Mouse (Mus musculus) fibroblast of lung, adult 2 months (primary cell): Measurements from ENCODE around the gene Tas2r143.

ENCODE experiments used
- DNase-seq: peaks from one replicate; pipeline ENCODE4 v3.0.0-alpha.2; 2011; ENCODE audit warnings: low read depth

The Tas2r143 gene

GRCm38 (mm10) chr6:42397041-42397657 lies 2.9 kb upstream of the Tas2r143 start:
- no peak for DNase-seq

DNA sequence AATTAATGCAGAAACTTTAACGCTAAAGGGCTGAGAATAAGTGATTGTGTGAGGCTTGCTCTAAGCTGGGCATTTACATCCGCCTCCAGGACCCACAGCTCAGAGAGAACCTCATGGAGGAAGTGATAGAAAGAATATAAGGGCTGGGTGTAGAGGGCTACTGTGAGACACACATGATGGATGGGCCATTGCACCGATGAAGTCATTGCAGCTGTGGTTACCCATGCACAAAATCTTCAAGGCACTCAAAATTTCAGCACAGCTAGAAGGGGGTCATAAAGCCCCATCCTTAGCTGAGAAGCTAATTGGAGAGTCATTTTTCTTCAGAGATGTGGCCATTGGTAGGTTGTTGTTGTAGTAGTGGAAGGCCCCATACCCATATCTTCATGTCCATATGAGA lies 1.8 kb upstream of the Tas2r143 start:
- no peak for DNase-seq

DNA sequence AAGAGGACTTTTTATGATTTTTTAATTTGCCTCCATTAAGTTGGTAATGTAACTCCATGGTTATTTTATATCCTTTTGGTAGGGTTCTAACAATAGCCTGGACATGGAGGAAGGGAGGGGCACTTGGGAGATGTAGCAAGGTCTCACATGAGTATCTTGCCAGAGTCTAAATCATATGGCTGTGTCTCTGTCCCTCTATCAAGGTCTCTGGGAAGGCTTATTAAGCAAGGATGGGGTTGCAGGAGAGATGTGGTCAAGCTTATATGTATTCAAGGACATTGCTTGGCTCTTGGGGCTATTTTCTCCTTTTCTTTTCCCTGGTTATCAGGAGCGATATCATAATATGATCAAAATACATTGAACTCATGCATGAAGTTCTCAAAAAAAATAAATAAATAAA lies 1.0 kb upstream of the Tas2r143 start:
- DNase-seq: no peak

DNA sequence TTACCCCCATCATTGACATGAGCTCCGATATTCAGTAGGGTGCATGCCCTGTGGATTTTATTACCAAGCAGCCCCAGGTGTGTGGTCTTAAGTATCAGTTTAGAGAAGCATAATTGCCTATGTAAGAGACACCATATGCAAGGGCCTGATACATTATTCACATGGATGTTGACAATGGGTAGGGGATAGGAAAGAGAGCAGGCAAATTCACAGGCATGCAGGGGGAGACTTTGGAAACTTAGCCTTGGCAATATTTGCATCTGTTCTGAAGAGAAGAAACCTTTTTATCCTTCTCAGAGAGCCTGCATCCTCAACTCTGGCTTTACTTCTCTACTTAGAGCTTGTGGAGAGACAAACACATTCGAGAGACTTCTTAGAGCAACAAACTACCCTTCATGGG lies 5.1 kb downstream of the Tas2r143 start, which contains the start of gene Tas2r135:
Gene Tas2r135 (plus strand): TSS at position 301 of the 400 bp plus-strand sequence.
- no peak for DNase-seq

- peak; percentile 60 for DNase-seq
Measured at GRCm38 (mm10) chr6:42419443-42419842, 19.4 kb downstream of the Tas2r143 start.

DNA sequence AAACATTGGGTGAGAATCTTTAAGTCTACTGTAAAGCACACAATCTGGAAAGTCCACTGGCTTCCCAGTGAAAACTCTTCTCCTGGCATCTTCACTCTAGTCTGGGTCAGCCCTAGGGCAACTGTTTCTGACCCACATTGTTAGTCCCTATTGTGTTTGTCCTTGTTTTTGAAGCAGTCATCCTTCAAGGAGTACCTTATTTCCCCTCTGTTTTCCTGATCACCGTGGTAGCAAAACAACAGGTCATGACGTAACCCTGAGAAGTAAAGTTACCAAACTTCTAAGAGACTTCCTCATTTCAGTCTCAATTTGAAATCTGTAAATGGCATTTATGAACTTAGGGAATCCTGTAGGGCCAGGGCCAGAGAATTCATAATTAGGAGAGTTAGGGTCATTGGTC lies 21.4 kb downstream of the Tas2r143 start:
- no peak for DNase-seq

DNA sequence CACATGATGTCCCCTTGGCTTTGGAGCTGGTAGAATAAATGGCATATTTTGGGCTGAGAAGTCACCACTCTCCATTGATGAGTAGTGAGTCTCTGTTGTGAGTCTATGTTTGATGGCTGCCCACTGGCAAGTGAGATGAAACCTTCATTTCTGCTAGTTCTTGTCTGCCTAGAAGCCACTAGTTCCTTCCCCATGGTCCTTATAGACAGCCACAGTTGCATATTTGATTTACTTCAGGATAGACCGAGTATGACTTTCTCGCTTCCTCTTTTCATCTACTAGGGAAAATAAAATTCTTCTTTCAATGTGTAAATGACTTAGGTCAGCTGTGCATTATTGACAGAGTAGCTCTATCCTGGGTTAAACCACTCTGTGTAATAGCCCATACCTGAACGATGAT lies 24.4 kb downstream of the Tas2r143 start:
- DNase-seq: no peak

- DNase-seq: no peak
Measured at GRCm38 (mm10) chr6:42426337-42426736, 26.3 kb downstream of the Tas2r143 start.

DNA sequence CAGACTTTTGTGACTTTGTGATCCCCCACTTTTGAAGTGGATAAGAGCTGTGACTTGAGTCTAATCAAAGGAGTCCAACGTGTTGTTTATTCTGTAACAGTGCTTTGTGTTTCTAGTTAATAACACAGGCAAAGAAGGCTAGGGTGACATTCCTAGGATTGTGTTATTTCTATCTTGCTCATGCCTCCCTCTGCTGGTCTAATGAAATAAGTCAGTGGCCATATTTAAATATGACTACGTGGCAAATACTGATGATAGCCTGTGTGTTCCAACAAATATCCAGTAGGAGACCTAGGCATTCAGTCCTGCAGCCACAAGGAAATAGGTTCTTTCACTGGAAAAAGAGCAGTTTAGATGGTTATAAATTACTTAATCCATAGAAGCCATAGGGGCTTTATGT lies 33.5 kb downstream of the Tas2r143 start:
- DNase-seq: no peak

DNA sequence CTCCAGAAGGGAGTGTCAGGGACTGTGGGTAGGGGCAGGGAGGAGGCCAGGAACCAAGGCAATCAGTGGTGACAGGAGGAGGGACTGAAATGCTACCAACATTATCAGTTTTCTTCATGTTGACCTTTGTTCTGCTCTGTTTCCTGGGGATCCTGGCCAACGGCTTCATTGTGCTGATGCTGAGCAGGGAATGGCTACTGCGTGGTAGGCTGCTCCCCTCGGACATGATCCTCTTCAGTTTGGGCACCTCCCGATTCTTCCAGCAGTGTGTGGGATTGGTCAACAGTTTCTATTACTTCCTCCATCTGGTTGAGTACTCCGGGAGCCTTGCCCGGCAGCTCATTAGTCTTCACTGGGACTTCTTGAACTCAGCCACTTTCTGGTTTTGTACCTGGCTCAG lies 34.4 kb downstream of the Tas2r143 start, which contains the start of gene Tas2r126:
Gene Tas2r126 (plus strand): TSS at position 90 of the 400 bp plus-strand sequence.
- no peak for DNase-seq

- no peak for DNase-seq
Measured at GRCm38 (mm10) chr6:42435490-42435889, 35.5 kb downstream of the Tas2r143 start.

DNA sequence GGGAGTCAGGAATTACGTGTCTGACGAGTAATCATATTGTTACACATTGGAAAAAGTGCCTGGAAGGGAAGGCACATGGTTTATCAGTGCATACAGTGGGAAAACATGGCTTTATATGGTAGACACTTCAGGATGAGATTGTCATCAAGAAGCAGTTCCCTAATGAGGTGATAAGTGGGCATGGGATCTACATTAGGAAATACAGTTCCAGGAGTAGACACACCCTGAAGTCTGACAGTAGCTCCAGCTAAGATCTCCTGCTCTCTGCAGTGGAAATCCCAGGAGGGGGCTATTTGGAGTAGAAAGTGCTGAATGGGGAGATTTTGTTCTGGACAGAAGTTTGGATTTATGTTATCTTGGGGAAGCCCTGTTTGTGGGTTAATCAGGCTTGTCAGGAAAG lies 41.4 kb downstream of the Tas2r143 start:
- DNase-seq: no peak

- DNase-seq: no peak
Measured at GRCm38 (mm10) chr6:42444491-42444890, 44.5 kb downstream of the Tas2r143 start.

GRCm38 (mm10) chr6:42447381-42447780 lies 47.3 kb downstream of the Tas2r143 start:
- DNase-seq: no peak
